Mouse (Mus musculus) adrenal gland, postnatal 10 days (tissue): Measurements from ENCODE around the gene Dchs2. TPM values are rescaled to one million over a fixed set of nuclear protein-coding genes. Genes with fewer than 3 reads are reported as not detected.

Experiments
- DNase-seq: peaks from one replicate; pipeline ENCODE4 v3.0.0; 2021; ENCODE audit warnings: mixed read lengths
- total RNA-seq, 2 experiments: library from RNA; stranded (reverse); gene quantifications; 2 replicates each; pipeline ENCODE4 v1.2.3; 2021

The Dchs2 gene
- total RNA-seq, 2 experiments from 2014 or later = 1.7 to 2.4 TPM

DNA sequence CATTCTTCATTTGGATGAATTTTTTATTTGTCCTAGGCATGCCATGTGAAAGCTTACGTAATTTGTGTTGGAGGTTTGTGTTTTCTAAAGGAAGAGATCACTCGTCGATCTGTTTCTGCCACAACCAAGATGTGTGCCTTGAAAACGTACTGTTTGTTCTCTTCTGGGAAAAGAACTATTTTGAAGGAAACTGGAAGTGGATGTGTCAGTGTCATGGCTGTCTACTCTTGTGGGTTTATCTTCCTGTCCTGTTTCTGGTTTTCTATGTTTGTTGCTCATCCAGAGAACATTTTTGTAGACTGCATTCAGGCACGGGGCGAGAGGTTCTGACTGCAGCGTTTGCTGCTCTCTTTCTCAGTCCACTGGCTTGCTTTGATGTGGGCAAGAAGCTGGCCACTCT lies 124.2 kb downstream of the Dchs2 start:
- no peak for DNase-seq

DNA sequence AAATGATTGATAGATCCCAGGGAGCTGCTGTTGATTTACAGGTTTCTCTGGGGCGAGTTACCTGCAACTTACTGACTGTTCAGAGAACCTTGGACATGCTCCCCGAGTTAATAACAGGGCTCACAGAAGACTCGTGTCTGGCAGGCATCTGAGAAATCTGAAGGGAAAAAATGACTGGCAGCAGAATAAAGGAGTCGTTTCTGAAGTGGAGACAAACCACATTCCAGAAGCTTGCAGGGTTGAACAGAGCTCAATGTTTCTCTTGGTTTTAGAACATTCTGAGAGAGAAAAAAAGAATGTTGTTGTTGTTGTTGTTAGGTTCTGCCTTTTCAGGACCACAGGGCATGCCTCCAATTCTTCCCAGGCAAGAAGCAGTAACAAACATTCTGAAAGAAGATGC lies 131.7 kb downstream of the Dchs2 start:
- no peak for DNase-seq

DNA sequence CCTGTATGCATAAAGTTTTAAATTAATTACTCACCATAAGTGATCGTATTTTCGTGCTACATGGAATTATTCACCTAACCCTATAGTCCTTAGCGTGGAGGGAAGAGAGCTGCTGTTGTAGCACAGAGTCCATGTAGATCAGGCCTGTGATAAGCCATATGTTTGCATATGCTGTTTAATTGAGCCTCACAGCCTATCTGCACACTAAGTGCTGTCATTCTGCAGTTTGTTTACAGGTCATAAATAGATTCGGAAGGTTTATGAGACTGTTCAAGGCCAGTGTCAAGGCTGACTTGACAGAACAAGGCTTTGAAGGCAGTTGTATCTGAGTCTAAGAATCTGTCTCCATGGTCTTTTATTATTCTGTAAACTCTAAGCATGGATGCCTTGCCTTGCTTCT lies 138.3 kb downstream of the Dchs2 start:
- peak; percentile 17 for DNase-seq

DNA sequence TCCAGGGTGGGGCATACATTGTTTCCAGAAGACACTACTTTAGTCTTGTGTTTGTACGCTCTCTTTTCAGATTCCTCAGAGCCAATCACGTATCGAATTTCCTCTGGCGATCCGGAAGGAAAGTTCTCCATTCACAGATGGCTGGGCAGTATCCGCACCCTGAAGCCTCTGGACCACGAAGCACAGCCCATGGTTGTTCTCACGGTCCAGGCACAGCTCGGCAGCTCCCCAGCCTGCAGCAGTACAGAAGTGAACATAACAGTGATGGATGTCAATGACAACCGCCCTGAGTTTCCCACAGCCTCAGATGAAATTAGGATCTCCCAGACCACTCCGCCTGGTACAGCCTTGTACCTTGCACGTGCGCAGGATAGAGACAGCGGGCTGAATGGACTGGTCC lies 142.5 kb downstream of the Dchs2 start:
- DNase-seq = no peak

DNA sequence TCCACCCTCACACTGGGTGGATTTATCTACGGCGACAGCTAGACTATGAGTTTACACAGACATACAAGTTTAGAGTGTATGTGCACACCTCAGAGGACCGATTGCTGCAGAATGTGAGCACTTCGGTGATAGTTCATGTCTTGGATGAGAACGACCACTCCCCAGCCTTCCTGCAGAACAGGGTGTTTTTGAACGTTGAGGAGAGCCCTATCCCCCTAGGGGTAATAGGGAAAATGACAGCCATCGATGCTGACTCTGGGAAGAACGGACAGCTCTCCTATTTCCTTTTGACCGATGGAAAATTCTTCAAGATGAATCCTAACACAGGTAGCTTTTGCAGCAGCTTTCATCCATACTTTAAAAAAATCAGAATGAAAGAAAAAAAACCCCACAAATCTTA lies 143.2 kb downstream of the Dchs2 start:
- DNase-seq = no peak

DNA sequence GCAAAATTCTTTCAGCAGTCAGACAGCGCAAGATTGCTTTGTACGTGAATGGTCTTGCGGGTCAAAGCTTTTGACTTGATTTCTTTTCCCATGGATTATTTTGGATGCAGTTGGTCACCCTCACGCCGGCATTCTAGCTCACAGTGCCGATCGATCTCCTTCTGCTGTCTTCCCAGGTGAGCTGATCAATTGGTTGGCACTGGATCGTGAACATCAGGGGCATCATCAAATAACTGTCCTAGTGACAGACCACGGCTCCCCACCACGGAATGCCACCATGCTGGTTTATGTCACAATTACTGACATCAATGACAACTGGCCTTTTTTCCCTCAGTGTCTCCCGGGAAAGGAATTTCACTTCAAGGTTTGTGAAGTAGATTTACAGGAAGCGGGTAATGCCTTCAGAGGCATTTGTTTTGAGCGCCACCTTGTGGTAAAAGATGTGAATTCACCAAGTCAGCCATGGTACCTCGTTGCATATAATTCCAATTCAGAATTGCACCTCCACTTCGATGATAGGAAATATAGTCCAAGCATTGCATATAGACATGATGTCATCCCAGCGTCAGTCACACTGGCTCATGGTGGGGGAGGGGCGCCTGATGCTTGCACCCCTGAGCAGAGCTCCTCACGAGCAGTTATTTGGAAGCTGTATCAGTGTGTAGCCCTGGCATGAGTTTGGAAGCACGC lies 146.0 kb downstream of the Dchs2 start:
- DNase-seq = peak; percentile 78

DNA sequence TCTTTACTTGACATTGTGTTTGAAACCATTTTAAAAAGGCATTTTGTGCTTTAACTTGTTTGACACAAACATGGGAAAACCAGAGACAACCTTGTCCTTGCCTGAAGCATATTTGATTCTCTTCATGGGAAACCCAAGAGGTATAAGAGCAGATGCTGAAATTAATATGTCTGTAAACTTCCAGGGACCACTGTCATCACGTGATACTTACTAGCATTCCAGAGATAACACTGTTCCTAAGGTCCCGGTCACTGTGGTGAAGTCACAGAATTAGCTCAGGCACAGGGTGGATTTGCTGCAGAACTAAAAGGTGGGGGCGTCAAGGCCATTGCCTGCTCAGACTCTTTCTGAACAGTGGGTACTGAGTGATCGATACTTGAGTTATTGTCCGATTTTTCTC lies 148.0 kb downstream of the Dchs2 start:
- no peak for DNase-seq

DNA sequence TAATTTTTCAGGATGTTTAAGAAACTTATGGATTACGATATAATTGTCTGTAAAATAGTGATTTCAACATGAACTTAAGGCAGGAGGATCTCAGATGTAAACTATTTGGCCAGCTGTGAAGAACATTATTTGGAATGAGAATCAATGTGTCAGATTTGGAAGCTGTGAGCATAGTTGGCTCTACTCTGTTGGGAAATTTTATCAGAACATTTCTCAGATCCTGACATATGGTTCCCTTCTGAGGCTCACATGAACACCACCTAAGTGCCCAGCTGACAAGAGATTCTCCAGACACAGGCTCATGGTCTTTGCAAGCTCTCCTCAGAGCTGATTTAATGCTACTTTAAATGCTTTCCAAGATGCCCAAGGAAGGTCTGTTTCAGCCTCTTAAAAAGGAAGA lies 156.1 kb downstream of the Dchs2 start:
- no peak for DNase-seq

DNA sequence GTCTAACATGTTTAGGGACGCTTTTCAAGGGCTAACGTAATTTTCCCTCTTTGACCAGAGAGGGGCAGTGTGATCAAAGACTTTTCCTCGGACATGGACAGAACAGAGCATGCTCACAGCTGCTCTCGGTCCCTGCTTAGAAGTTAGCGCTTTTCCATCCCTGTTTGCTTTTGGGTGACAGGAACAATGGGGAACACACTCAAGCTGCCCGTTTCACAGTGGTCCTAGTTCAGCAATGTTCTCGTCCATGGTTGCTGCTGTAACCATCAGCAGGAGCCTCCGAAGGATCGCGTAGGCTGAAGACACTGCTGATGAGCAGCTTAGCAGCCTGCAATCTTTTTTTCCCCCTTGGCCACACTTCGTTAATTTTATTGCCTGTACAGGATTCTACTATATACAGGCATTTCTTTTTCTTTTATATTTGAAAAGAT lies 159.2 kb downstream of the Dchs2 start:
- peak; percentile 60 for DNase-seq

DNA sequence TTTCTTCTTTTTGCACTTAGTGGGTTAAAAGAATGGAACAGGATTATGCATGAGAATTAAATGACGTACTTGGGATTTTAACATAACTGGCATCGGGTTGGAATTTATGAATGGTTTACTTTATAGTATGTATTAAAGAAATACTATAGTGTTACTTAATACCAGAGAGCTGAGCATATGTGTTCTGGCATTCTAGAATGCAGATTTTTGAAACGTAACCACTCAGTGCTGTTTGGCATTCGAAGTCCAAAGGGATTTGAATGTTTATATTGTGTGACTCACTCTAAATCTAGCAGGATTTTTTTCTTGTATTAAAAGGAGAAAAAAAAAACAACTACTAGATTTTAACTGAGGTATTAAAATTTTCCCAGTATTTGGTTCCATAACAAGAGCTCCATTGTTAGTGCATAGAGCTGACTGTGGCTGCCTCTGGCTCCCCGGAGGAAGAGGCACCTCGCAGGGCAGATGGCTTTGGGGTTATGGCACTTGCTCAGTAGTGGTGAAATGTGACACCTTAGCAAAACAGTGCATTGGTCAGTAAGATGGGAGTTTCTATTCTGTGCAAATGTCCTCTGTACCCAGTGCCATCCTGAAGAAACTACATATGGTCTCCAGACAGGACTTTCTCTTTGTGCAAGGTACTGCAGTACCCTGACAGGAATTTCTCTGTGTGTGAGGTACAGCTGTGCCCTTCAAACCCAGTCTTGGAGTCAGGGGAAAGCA lies 160.5 kb downstream of the Dchs2 start:
- DNase-seq = no peak

DNA sequence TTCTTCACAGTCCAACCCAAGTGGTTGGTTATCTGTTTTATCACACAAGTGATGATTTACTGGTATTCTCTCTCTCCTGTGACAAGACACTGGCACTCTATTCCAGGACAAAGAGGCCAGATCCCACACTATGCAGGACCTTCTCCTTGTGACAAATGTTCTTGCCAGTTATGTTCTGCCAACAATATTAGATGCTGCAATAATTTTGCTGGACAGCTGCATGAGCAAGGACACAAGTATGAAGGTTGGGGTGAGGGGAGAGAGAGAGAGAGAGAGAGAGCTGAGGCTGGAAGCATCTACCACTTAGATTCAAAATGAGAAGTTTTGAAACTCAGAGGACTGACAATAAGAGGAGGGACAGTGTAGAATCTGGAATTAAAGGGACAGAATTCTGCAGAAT lies 162.7 kb downstream of the Dchs2 start:
- no peak for DNase-seq

DNA sequence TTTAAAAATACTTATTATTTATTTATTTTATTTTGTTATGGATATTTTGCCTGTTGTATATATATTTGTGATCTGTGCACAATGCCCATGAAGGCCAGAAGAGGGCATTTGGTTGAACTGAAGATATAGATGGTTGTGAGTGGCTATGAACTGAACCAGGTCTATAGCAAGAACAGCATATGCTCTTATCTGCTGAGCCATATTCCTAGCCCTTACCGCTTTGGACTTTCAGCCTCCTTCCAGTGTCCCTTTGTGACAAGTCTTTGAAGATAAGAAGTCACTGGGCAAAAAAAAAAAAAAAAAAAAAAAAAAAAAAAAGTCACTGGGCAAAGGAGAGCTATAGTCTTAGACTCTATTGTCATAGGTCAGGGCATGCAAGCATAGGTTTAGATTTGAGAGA lies 163.2 kb downstream of the Dchs2 start:
- DNase-seq = no peak

DNA sequence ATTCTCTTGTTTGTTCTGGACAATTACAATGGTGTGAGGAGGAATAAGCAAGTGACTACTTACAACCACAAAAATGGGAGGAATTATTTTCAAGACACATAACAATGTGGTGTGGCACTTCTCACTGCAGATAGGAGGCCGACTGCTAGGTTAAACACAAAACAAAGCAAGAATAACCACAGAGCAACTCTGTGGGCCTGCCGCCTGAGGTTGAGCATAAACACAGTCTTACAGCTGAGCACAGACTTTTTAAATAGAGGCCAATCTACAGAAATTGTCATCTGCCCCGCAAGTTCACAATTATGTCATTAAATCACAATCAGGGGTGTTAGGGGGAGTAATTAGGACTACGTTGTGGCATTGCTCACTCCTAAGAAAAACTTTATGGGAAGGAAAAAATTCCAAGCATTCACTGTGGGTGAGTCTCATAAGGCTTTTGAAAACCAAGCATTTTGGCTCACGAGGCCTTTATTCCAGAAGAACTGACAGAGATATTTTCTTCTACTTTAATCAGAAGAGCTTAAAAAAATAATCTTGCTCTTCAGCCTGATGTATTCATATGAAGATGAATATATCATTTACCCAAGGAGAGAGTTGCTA lies 172.1 kb downstream of the Dchs2 start:
- DNase-seq = no peak

DNA sequence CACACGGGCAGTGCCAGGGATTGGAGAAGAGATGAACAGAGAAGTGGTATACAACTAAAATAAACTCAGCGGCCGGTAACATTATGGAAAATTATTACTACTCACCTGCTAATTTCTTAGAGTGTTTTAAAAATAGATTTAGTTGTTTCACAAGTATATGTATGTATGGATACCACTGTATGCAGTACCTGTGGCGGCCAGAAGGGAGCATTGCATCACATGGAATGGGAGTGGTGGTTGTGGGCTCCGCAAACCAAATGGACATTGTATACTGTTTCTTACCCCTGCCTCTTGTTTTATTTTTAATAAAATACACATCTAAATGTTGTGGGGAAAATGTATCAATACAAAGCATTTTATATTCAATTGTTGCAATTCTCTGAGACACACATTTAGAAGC lies 176.1 kb downstream of the Dchs2 start:
- peak; percentile 12 for DNase-seq

DNA sequence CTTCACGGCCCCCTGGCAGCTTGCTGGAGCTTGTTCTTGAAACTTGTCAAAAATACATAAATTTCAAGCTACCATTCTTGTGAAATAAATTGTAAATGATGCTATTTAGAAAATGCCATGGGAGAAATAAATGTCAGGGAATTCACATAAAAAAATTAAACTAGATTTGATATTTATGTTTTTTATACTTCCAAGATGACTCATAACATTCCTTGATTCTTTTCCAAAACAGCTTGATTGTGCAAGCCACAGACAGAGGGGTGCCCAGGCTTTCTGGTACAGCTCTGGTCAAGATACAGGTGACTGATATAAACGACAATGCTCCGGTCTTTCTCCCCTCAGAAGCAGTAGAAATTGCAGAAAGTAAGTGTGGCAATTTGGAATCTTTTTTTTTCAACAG lies 218.2 kb downstream of the Dchs2 start:
- DNase-seq = peak; percentile 7

DNA sequence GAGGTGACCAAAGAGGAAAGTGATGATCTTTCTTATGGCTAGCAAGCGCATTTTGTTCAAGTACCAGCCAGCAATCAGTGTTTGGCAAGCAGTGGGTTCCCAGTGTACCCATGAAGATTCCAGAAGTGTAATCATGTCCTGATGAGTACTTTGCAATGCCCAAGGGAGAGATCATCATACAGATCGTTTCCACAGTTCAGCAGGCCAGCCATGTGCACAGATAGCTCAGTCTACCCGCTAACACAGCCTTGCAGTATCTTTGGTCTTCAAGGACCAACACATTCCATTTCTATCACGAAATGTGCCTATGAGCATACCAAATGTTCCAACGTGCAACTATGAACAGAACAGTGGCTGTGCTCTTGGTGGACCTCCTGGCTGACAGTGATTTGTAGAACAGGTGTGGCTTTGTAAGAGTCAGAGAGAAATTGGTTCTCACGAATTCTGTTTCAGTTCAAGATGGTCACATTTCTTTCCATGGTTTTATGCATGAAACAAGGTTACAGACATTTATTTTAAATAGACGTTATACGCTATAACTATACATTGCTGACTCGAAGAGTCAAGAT lies 240.8 kb downstream of the Dchs2 start:
- no peak for DNase-seq

DNA sequence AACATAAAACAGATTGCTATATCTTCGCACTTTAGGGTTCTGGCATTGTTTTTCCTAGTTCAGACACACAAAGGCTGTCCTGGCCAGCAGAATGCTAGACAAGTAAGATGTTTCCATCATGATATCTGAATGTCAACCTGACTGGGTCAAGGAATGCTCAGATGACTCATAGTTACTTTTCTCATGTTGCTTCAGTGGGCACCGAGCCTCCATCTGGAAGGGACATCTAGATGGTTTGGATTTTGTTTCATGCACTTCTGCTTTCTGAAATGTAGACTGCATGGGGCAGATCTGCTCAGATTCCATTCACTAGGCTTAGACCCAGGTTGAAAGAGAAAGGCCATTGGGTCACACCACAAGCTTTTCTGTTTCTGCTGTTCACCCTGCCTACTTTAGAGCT lies 242.1 kb downstream of the Dchs2 start:
- DNase-seq = no peak

DNA sequence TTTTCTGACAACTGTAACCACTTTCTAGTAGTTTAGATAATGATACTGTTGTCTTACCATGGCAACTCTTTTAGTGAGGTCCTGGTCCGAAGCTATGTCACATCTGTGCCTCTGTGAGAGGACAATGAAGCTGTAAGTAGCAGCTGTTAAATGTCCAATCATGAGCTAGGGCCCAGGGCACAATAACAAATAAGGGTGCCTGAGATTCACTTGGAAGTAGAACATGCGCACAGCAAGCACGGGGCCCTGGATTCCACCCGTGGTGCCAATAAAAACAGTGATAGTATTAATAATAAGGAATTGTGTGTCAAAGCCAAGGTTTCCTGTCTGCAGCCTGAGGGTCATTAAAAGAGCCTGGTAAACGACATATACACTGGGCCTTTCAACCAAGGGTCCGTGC lies 246.6 kb downstream of the Dchs2 start:
- no peak for DNase-seq

DNA sequence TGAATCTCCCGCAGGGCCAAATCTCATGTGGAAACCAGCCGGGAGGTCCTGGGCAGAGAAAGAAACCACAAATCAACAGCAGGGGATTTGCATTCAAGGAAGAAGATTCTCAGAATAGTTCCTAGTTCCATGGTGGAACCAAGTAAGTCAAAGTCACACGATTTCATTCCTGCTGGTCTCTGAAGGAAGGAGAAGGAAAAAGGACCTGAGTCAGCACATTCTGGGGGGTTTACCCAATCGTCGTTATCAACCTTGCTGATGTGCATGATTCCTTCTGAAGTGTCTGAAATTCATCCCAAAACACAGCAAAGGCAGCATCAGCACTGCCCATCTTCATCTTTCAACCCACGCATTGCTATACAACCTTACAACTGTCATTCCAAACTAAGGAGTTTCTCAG lies 249.1 kb downstream of the Dchs2 start:
- DNase-seq = no peak
